Mouse (Mus musculus) CH12.LX (cell line): ENCODE measurements around the gene Krt19. TPM values are rescaled to one million over a fixed set of nuclear protein-coding genes. Genes with fewer than 3 reads are reported as not detected.
A peak's percentile ranks its signal among the peaks of the same experiment; 100 is the strongest.

Experiments used
- DNase-seq: peaks from one replicate; pipeline ENCODE4 v3.0.0-alpha.2; 2013; ENCODE audit errors: extremely low read depth
- H3K27ac ChIP-seq: 2 replicates; pipeline ENCODE4 v1.5.1; 2012; ENCODE audit warnings: low read depth, mild to moderate bottlenecking, control low read depth, moderate library complexity; ENCODE audit not compliant: insufficient read depth
- H3K27me3 ChIP-seq: replicated peaks from 2 replicates; pipeline ENCODE3; 2012; ENCODE audit warnings: inconsistent platforms
- H3K36me3 ChIP-seq, 2 experiments: replicated peaks in 1 of 2; 2 replicates each; pipeline versions ENCODE3 to v1.6.1; 2012; ENCODE audit warnings: inconsistent platforms in 1 of 2, low read length in 1 of 2, mild to moderate bottlenecking in 1 of 2, mixed read lengths in 1 of 2, moderate library complexity in 1 of 2; ENCODE audit not compliant: control insufficient read depth in 1 of 2, insufficient read depth in 1 of 2
- H3K4me1 ChIP-seq, 2 experiments: 2 replicates each; pipeline ENCODE4 v1.6.1; 2012; ENCODE audit warnings: inconsistent platforms in 1 of 2, moderate library complexity in 1 of 2; ENCODE audit not compliant: insufficient read depth in 2 of 2, control insufficient read depth in 1 of 2
- H3K4me2 ChIP-seq: 2 replicates; pipeline ENCODE4 v1.6.1; 2012; ENCODE audit warnings: low read depth, mild to moderate bottlenecking, control low read depth; ENCODE audit not compliant: poor library complexity, insufficient read depth, severe bottlenecking
- H3K4me3 ChIP-seq, 3 experiments: fragments of 150-350 bp in 1 of 3; sonication (generic) in 1 of 3; replicated peaks in 1 of 3; 2 replicates each; pipeline versions ENCODE3 to v1.5.1; 2011 to 2012; ENCODE audit warnings: low read depth in 2 of 3, low read length in 2 of 3, mild to moderate bottlenecking in 2 of 3, moderate library complexity in 2 of 3, control low read depth in 1 of 3, improper control_type of control experiment in 1 of 3, inconsistent platforms in 1 of 3, mixed read lengths in 1 of 3; ENCODE audit not compliant: poor library complexity in 1 of 3
- H3K79me2 ChIP-seq: replicated peaks from 2 replicates; pipeline ENCODE4 v1.6.1; 2012; ENCODE audit warnings: mild to moderate bottlenecking, moderate library complexity; ENCODE audit not compliant: control insufficient read depth, poor library complexity, insufficient read depth, severe bottlenecking; ENCODE audit errors: extremely low read depth
- H3K9ac ChIP-seq: 2 replicates; pipeline ENCODE4 v1.6.1; 2012; ENCODE audit warnings: low read depth, mild to moderate bottlenecking, control low read depth, moderate library complexity; ENCODE audit not compliant: insufficient read depth
- H3K9me3 ChIP-seq: replicated peaks from 2 replicates; pipeline ENCODE3; 2012; ENCODE audit warnings: low read length, inconsistent platforms, mixed read lengths
- BHLHE40 ChIP-seq: IDR thresholded peaks from 2 replicates; pipeline ENCODE4 v1.6.1; 2011; ENCODE audit warnings: mild to moderate bottlenecking, low read depth, low read length, improper control_type of control experiment
- EP300 ChIP-seq: IDR thresholded peaks from 2 replicates; pipeline ENCODE4 v1.6.1; 2011; ENCODE audit warnings: low read length, improper control_type of control experiment
- ETS1 ChIP-seq: conservative IDR thresholded peaks from 2 replicates; pipeline ENCODE4 v1.6.1; 2012; ENCODE audit warnings: low read depth, mild to moderate bottlenecking, inconsistent platforms, low read length, improper control_type of control experiment, moderate library complexity
- HCFC1 ChIP-seq: IDR thresholded peaks from 2 replicates; pipeline ENCODE4 v1.6.1; 2012; ENCODE audit warnings: low read depth, mild to moderate bottlenecking, inconsistent platforms, low read length, improper control_type of control experiment
- KAT2A ChIP-seq: IDR thresholded peaks from 2 replicates; pipeline ENCODE4 v1.6.1; 2012; ENCODE audit warnings: low read length, improper control_type of control experiment, inconsistent platforms; ENCODE audit not compliant: insufficient replicate concordance
- MXI1 ChIP-seq: IDR thresholded peaks from 2 replicates; pipeline ENCODE4 v1.6.1; 2011; ENCODE audit warnings: mild to moderate bottlenecking, low read depth, low read length, improper control_type of control experiment
- MYC ChIP-seq: IDR thresholded peaks from 2 replicates; pipeline ENCODE4 v1.6.1; 2011; ENCODE audit warnings: low read depth, mild to moderate bottlenecking, improper control_type of control experiment, low read length
- NRF1 ChIP-seq: IDR thresholded peaks from 2 replicates; pipeline ENCODE4 v1.6.1; 2014; ENCODE audit warnings: low read depth, mild to moderate bottlenecking, inconsistent platforms, low read length, improper control_type of control experiment, moderate library complexity
- PAX5 ChIP-seq: IDR thresholded peaks from 2 replicates; pipeline ENCODE4 v1.6.1; 2012; ENCODE audit warnings: low read length, inconsistent platforms, mixed read lengths
- POLR2AphosphoS2 ChIP-seq: IDR thresholded peaks from 2 replicates; pipeline ENCODE4 v1.6.1; 2011; ENCODE audit warnings: low read depth, low read length, improper control_type of control experiment
- RAD21 ChIP-seq: IDR thresholded peaks from 2 replicates; pipeline ENCODE4 v1.6.1; 2011; ENCODE audit warnings: low read depth, mild to moderate bottlenecking, low read length, improper control_type of control experiment, moderate library complexity
- UBTF ChIP-seq: IDR thresholded peaks from 2 replicates; pipeline ENCODE4 v1.6.1; 2012; ENCODE audit warnings: low read depth, mild to moderate bottlenecking, inconsistent platforms, low read length, improper control_type of control experiment, moderate library complexity
- ZC3H11A ChIP-seq: IDR thresholded peaks from 2 replicates; pipeline ENCODE4 v1.6.1; 2012; ENCODE audit warnings: low read depth, mild to moderate bottlenecking, inconsistent platforms, low read length, improper control_type of control experiment
- ZKSCAN1 ChIP-seq: IDR thresholded peaks from 2 replicates; pipeline ENCODE4 v1.6.1; 2012; ENCODE audit warnings: low read depth, inconsistent platforms, low read length, improper control_type of control experiment, borderline replicate concordance
- ZNF384 ChIP-seq: IDR thresholded peaks from 2 replicates; pipeline ENCODE4 v1.6.1; 2012; ENCODE audit warnings: low read depth, low read length, improper control_type of control experiment, inconsistent platforms
- dilution Hi-C: fragments of 300-500 bp; cut with MboI; formaldehyde crosslinking; loops from 2 replicates; pipeline ENCODE4 v1.14.3; 2020; ENCODE audit warnings: low sequenced_read_pairs; ENCODE audit not compliant: extremely low pct_unique_long_range_greater_than_20kb, extremely low pct_ligation_motif_present
- in situ Hi-C: fragments of 300-500 bp; cut with MboI; formaldehyde crosslinking; loops from 3 replicates; pipeline ENCODE4 v1.14.3; 2019; ENCODE audit warnings: low sequenced_read_pairs, low pct_ligation_motif_present, low pct_unique_long_range_greater_than_20kb, mixed read lengths
- polyA plus RNA-seq: library from polyadenylated mRNA; unstranded; fragments of >175 nt; gene quantifications from 2 replicates; pipeline ENCODE4 v1.2.1, GENCODE M21; 2012; ENCODE audit warnings: low read depth; ENCODE audit not compliant: insufficient read length
- total RNA-seq, 2 experiments: library from RNA; depleted of rRNA; stranded (reverse); fragments of 300-350 nt in 1 of 2; fragments of >200 nt in 1 of 2; gene quantifications; 2 replicates each; pipeline ENCODE4 v1.2.3; 2012 to 2014

Krt19 gene
- 0.17 TPM in 1 of 2 replicates, not detected in the other for total RNA-seq (2012; rRNA removed)
- total RNA-seq (2014; rRNA removed), result not detected in 2 replicates
- not detected in 2 replicates for polyA plus RNA-seq

DNA sequence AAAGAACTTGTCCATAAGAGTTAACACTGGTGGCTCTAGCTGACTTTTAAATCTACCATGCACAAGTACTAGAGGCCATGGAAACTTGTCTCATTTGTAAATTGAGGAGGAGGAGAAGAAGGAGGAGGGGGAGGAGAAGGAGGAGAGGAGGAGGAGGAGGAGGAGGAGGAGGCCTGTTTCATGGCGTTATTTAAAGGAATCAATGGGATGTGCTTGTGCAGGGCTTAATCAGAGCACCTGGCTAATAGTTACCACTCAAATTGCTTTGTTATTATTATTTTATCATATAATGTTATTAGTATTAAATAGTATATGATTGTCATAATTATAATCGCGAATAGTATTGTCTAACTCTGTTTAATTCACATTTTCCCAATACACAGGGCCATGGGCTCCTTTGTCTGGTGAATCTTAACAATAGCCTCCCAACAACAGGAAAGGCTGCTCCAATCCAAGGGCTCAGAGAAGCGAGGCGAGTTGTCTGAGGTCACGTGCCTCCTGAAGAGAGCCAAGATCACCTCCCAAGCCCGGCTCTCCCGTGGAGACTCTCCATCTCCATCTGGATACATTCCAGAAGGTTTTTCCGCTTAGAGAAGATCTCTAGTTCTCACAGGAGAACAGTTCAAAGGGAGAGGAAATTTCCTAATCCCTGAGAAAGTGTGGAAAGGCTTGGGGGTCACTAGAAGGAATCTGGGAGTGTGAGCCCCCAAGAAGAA, at the start of gene Krt19:
Gene Krt19, minus strand, starts transcription at position 51 of the 716 bp plus-strand sequence.
- H3K4me2 ChIP-seq, result no peak within 1 kb of the TSS

DNA sequence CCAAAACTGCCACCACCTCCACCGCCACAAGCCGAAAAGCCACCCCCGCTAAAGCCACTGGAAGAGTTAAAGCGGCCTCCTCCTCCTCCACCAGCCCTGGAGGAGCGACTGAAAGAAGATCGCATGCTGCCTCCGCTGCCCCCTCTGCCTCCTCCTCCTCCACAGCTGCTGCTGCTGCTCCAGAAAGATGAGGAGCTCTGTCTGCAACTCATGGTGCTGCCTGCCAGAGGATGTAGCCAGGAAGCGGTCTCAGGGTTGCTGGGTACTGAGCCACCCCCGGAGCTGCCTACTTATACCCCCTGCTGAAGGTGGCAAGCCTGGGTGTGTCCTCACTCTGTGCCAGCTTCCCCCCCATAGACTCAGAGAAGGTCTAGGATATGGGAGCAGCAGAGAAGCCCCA, 44.5 kb upstream of the Krt19 start, which contains the start of gene Krt9:
Gene Krt9, minus strand, starts transcription at position 255 of the 400 bp plus-strand sequence.
- Histone ChIP-seq H3K4me2 (no peak within 1 kb of the TSS), H3K36me3 (no peaks in the 10 kb centered on the region), H3K9ac (no peak within 1 kb of the TSS), H3K27ac (no peak within 1 kb of the TSS), H3K9me3 (no peaks in the 10 kb centered on the region), H3K27me3 (peaks cover 64% of the 10 kb centered on the region), H3K79me2 (no peaks in the 10 kb centered on the region), H3K4me1 (no peaks in the 10 kb centered on the region), H3K4me3 (no peak within 1 kb of the TSS)
- in situ Hi-C loops (no loop called here), dilution Hi-C loops (no loop called here)
- no peak for DNase-seq
- no peak for TF ChIP-seq KAT2A
- TF ChIP-seq HCFC1, result no peak
- no peak for TF ChIP-seq POLR2AphosphoS2
- TF ChIP-seq NRF1, result no peak
- TF ChIP-seq ZKSCAN1, result no peak
- TF ChIP-seq RAD21, result no peak
- no peak for TF ChIP-seq MYC
- TF ChIP-seq PAX5, result no peak
- TF ChIP-seq ZNF384, result no peak
- TF ChIP-seq ETS1, result no peak
- no peak for TF ChIP-seq UBTF
- no peak for TF ChIP-seq ZC3H11A

More for the DNA sequence above, at the start of gene Krt19:
- dilution Hi-C loops (no loop called here), in situ Hi-C loops (no loop called here)
- H3K9me3 ChIP-seq, result no peaks in the 10 kb centered on the region
- 0 out of 2 replicates have a peak, but pooled peaks have one; percentile 18 for TF ChIP-seq BHLHE40
- no peak for TF ChIP-seq MXI1
- no peak for TF ChIP-seq EP300
- H3K9ac ChIP-seq, result no peak within 1 kb of the TSS
- H3K4me3 ChIP-seq, result no peak within 1 kb of the TSS
- peaks cover 91% of the 10 kb centered on the region for H3K27me3 ChIP-seq
- no peak within 1 kb of the TSS for H3K27ac ChIP-seq
- no peaks in the 10 kb centered on the region for H3K79me2 ChIP-seq
- H3K4me1 ChIP-seq, result no peaks in the 10 kb centered on the region
- H3K36me3 ChIP-seq, result no peaks in the 10 kb centered on the region
- DNase-seq, result no peak
